Mouse (Mus musculus) lung, embryonic 14.5 days (tissue): ENCODE data around the gene Sowahc. TPM values are rescaled to one million over a fixed set of nuclear protein-coding genes. Genes with fewer than 3 reads are reported as not detected.

ENCODE experiments used
- ATAC-seq: fragments of 200-750 bp; cut with Nextera tagmentation; 2 replicates; pipeline ENCODE4 v1.8.0; 2017; ENCODE audit warnings: mild to moderate bottlenecking, moderate TSS enrichment, moderate library complexity; ENCODE audit not compliant: insufficient read depth
- DNase-seq: peaks from one replicate; pipeline ENCODE4 v3.0.0-alpha.2; 2015
- H3K27ac ChIP-seq: fragments of 300-500 bp; sonication (generic); 2 replicates; pipeline ENCODE4 v1.5.1; 2014; ENCODE audit warnings: low read depth, mild to moderate bottlenecking, moderate library complexity
- H3K27me3 ChIP-seq: fragments of 300-500 bp; sonication (generic); 2 replicates; pipeline ENCODE4 v1.6.1; 2014; ENCODE audit warnings: low read length, control low read depth; ENCODE audit not compliant: insufficient read depth
- H3K36me3 ChIP-seq: fragments of 300-500 bp; sonication (generic); 2 replicates; pipeline ENCODE4 v1.6.1; 2014; ENCODE audit warnings: control low read depth; ENCODE audit not compliant: insufficient read depth
- H3K4me1 ChIP-seq: fragments of 300-500 bp; sonication (generic); 2 replicates; pipeline ENCODE4 v1.6.1; 2014; ENCODE audit warnings: antibody characterized with exemption, control low read depth; ENCODE audit not compliant: insufficient read depth
- H3K4me2 ChIP-seq: fragments of 300-500 bp; sonication (generic); 2 replicates; pipeline ENCODE4 v1.6.1; 2014; ENCODE audit warnings: mild to moderate bottlenecking
- H3K4me3 ChIP-seq: fragments of 300-500 bp; sonication (generic); 2 replicates; pipeline ENCODE4 v1.5.1; 2014; ENCODE audit warnings: low read depth, low read length
- H3K9ac ChIP-seq: fragments of 300-500 bp; sonication (generic); 2 replicates; pipeline ENCODE4 v1.6.1; 2014
- H3K9me3 ChIP-seq: fragments of 300-500 bp; sonication (generic); 2 replicates; pipeline ENCODE4 v1.6.1; 2016; ENCODE audit warnings: low read depth, low read length, control low read depth
- CTCF ChIP-seq: IDR thresholded peaks from 2 replicates; pipeline ENCODE4 v1.5.1; 2016; ENCODE audit warnings: antibody characterized with exemption, low read depth
- WGBS: fragments of 180-500 bp; shearing (Covaris S2); extraction: QIAGEN DNeasy Blood & Tissue Kit; methylation state at CpG from one replicate; pipeline ENCODE4 v1.1.7; 2014; 5-methylcytosine and 5-hydroxymethylcytosine counted together
- polyA plus RNA-seq: library from polyadenylated mRNA; unstranded; fragments of >200 nt; fragmentation: Nextera tagmentation; extraction: Ambion mirVana; gene quantifications from 2 replicates; pipeline ENCODE4 v1.2.1, GENCODE M21; 2014

The Sowahc gene
- polyA plus RNA-seq, 1 experiment from 2014 or later: 10.5 TPM

- no peaks in the 10 kb centered on the region for H3K36me3 ChIP-seq
- WGBS: 13% methylated on average over 7 of the region's 7 CpGs
- peak overlapping the region; percentile 76 for H3K27ac ChIP-seq
- H3K27me3 ChIP-seq: no peaks in the 10 kb centered on the region
- H3K4me1 ChIP-seq: peaks cover 18% of the 10 kb centered on the region
- ATAC-seq (peak; percentile 50; the same call in 1 of the 2 replicates), DNase-seq (peak; percentile 62)
- no peak overlapping the region for H3K9ac ChIP-seq
- no peak for TF ChIP-seq CTCF
- no peak overlapping the region for H3K4me3 ChIP-seq
- no peaks in the 10 kb centered on the region for H3K9me3 ChIP-seq
- H3K4me2 ChIP-seq: 0 out of 2 replicates have a peak overlapping the region, but pooled peaks have one; percentile 18
Measured at GRCm38 (mm10) chr10:59265067-59265466, 43.3 kb downstream of the Sowahc start.

DNA sequence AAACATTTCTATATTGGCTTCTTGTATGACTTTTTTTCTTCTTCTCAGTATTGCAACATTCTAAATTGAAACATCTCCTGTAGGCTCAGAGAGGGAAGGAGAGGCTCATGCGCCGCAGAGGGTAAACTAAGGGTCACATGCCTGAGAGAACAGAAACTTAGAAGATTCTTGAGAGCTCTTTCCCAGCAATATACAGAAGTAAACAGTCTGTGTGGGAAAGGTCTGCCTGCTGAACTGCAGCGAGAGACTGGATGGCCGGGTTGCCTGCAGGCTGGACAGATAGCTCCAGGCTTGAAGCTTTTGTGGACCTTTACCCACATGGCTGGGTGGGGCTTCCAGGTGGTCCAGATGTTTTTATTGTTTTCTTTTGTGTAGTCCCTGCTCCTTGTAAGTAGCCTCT is 43.9 kb downstream of the Sowahc start:
- Histone ChIP-seq H3K4me2 (peak overlapping the region; percentile 23; the same call in 1 of the 2 replicates), H3K27ac (peak overlapping the region; percentile 84), H3K9me3 (no peaks in the 10 kb centered on the region), H3K27me3 (no peaks in the 10 kb centered on the region), H3K36me3 (no peaks in the 10 kb centered on the region), H3K4me1 (peaks cover 18% of the 10 kb centered on the region), H3K4me3 (no peak overlapping the region), H3K9ac (no peak overlapping the region)
- DNase-seq (peak; percentile 67), ATAC-seq (peak; percentile 67; the same call in 1 of the 2 replicates)
- WGBS: 11% methylated on average over 4 of the region's 4 CpGs
- no peak for TF ChIP-seq CTCF

GRCm38 (mm10) chr10:59266097-59266496 is 44.3 kb downstream of the Sowahc start:
- Histone ChIP-seq H3K27ac (peak overlapping the region; percentile 84), H3K4me1 (peaks cover 18% of the 10 kb centered on the region), H3K4me2 (no peak overlapping the region; the same call in 1 of the 2 replicates), H3K4me3 (no peak overlapping the region), H3K9ac (no peak overlapping the region), H3K36me3 (no peaks in the 10 kb centered on the region), H3K27me3 (no peaks in the 10 kb centered on the region), H3K9me3 (no peaks in the 10 kb centered on the region)
- DNase-seq: peak; percentile 57
- ATAC-seq: peak; percentile 44; the same call in 1 of the 2 replicates
- TF ChIP-seq CTCF: no peak
- 60% methylated on average over 1 of the region's 1 CpGs for WGBS

DNA sequence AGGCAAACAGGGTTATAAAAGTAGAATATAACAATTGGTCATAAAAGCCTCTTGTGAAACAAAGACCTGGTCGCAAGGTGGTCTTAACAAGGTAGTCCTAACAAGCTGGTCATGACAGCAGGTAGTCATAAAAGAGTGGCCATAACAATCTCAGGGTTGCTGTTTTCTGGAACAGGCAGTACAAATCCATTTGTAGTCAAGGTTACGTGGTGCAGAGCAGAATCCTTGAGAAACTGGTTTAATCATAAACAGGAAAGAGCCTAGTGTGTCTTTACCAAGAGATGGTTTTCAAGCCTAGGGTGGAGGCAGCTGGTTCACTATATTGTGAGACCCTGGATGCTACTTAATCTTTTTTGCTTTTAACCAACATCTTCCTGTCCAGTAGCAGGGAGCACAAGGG is 45.5 kb downstream of the Sowahc start:
- H3K4me2 ChIP-seq: no peak overlapping the region
- H3K27me3 ChIP-seq: no peaks in the 10 kb centered on the region
- ATAC-seq: no peak
- H3K36me3 ChIP-seq: no peaks in the 10 kb centered on the region
- H3K4me1 ChIP-seq: peaks cover 11% of the 10 kb centered on the region
- DNase-seq: no peak
- no peak overlapping the region for H3K4me3 ChIP-seq
- no peak for TF ChIP-seq CTCF
- no peak overlapping the region for H3K9ac ChIP-seq
- WGBS: 90% methylated on average over 2 of the region's 2 CpGs
- H3K27ac ChIP-seq: no peak overlapping the region
- no peaks in the 10 kb centered on the region for H3K9me3 ChIP-seq

- no peak for DNase-seq
- no peak for TF ChIP-seq CTCF
- Histone ChIP-seq H3K4me3 (no peak overlapping the region), H3K4me2 (no peak overlapping the region), H3K4me1 (peaks cover 10% of the 10 kb centered on the region), H3K36me3 (no peaks in the 10 kb centered on the region), H3K9me3 (no peaks in the 10 kb centered on the region), H3K27ac (no peak overlapping the region), H3K27me3 (no peaks in the 10 kb centered on the region), H3K9ac (no peak overlapping the region)
- 36% methylated on average over 4 of the region's 4 CpGs for WGBS
- no peak for ATAC-seq
Measured at GRCm38 (mm10) chr10:59268109-59268508, 46.4 kb downstream of the Sowahc start.

- Histone ChIP-seq H3K4me1 (peaks cover 10% of the 10 kb centered on the region), H3K36me3 (no peaks in the 10 kb centered on the region), H3K27me3 (no peaks in the 10 kb centered on the region), H3K9me3 (no peaks in the 10 kb centered on the region), H3K27ac (no peak overlapping the region), H3K4me3 (no peak overlapping the region), H3K9ac (no peak overlapping the region), H3K4me2 (no peak overlapping the region)
- ATAC-seq (no peak), DNase-seq (no peak)
- no peak for TF ChIP-seq CTCF
- 26% methylated on average over 3 of the region's 3 CpGs for WGBS
Measured at GRCm38 (mm10) chr10:59268754-59269153, 47.0 kb downstream of the Sowahc start.

- Histone ChIP-seq H3K9me3 (no peaks in the 10 kb centered on the region), H3K4me3 (no peak overlapping the region), H3K27ac (no peak overlapping the region), H3K4me2 (no peak overlapping the region), H3K9ac (no peak overlapping the region), H3K27me3 (no peaks in the 10 kb centered on the region), H3K4me1 (0 out of 2 replicates have a peak, but pooled peaks cover 4% of the 10 kb centered on the region), H3K36me3 (no peaks in the 10 kb centered on the region)
- 86% methylated on average over 5 of the region's 5 CpGs for WGBS
- ATAC-seq: no peak
- TF ChIP-seq CTCF: no peak
- no peak for DNase-seq
Measured at GRCm38 (mm10) chr10:59275745-59276144, 54.0 kb downstream of the Sowahc start.

Other genes starting within 250 kb of the Sowahc start
- gene Sept10, start 106 bp upstream of the Sowahc start, polyA plus RNA-seq: 68.5 and 69.4 TPM in 2 replicates
- gene P4ha1, start 101.3 kb downstream of the Sowahc start, polyA plus RNA-seq: 53.9 and 57.3 TPM in 2 replicates
- gene Gm10273, start 173.7 kb downstream of the Sowahc start, polyA plus RNA-seq: 9.4 and 19.0 TPM in 2 replicates
- not detected in 2 replicates for gene Pla2g12b, start 181.7 kb downstream of the Sowahc start, polyA plus RNA-seq
- 0.62 and 1.4 TPM in 2 replicates for gene Oit3, start 219.8 kb downstream of the Sowahc start, polyA plus RNA-seq